Comparison of ENCODE assay signal across 9 mouse cellular contexts in genomic region chr2:18032538-18032895, GRCm38 (mm10). TPM values are rescaled to one million over a fixed set of nuclear protein-coding genes. Genes with fewer than 3 reads are reported as not detected.
DNase-seq lines count a peak whose midpoint lies in the region; ATAC-seq and TF ChIP-seq lines count a peak whose summit lies in the region.
"Had no signal": no experiment of that assay in that cellular context is flagged by ENCODE, and none has a peak within 500 bp of the region (broad histone marks: within the 10 kb centered on the region; RNA-seq: fewer than 3 reads in every experiment).

No protein-coding gene starts in this region.

- WGBS in lung, embryonic 14.5 days, result 71% methylated on average over 5 of the region's 5 CpGs
- 39% methylated on average over 5 of the region's 5 CpGs for WGBS in forebrain, embryonic 16.5 days
- WGBS in kidney, postnatal 0 days, result 40% methylated on average over 5 of the region's 5 CpGs
- WGBS in neural tube, embryonic 15.5 days, result 65% methylated on average over 5 of the region's 5 CpGs

- peaks cover 14% of the 10 kb centered on the region; the same call in 1 of the 2 replicates for H3K4me1 ChIP-seq in lung, embryonic 14.5 days (ENCODE audit: insufficient read depth)
- H3K4me1 ChIP-seq in forebrain, embryonic 16.5 days (replicated peaks; ENCODE audit: control insufficient read depth, insufficient read depth, low read length), result peaks cover 36% of the 10 kb centered on the region
- peaks cover 18% of the 10 kb centered on the region for H3K4me1 ChIP-seq in kidney, postnatal 0 days (replicated peaks; ENCODE audit: insufficient read depth, low read length)
- peaks cover 36% of the 10 kb centered on the region for H3K4me1 ChIP-seq in neural tube, embryonic 15.5 days

- TF ChIP-seq CTCF in lung, embryonic 14.5 days (IDR thresholded peaks at IDR 0.05; ENCODE audit: low read depth), result no peak
- no peak for TF ChIP-seq CTCF in kidney, postnatal 0 days (IDR thresholded peaks at IDR 0.05; ENCODE audit: low read depth)

- H3K9ac ChIP-seq in lung, embryonic 14.5 days, result no peak overlapping the region
- no peak overlapping the region for H3K9ac ChIP-seq in forebrain, embryonic 16.5 days (replicated peaks; ENCODE audit: low read depth, low read length)
- no peak overlapping the region for H3K9ac ChIP-seq in kidney, postnatal 0 days (ENCODE audit: low read depth, low read length)
- H3K9ac ChIP-seq in neural tube, embryonic 15.5 days (replicated peaks), result no peak overlapping the region

- no peak for ATAC-seq in lung, embryonic 14.5 days (ENCODE audit: insufficient read depth)
- no peak for ATAC-seq in forebrain, embryonic 16.5 days
- ATAC-seq in kidney, postnatal 0 days (replicated peaks; ENCODE audit: low FRiP score, low read depth), result no peak
- no peak for ATAC-seq in neural tube, embryonic 15.5 days (ENCODE audit: low FRiP score)

- H3K4me3 ChIP-seq in lung, embryonic 14.5 days (ENCODE audit: low read depth, low read length), result no peak overlapping the region
- no peak overlapping the region for H3K4me3 ChIP-seq in forebrain, embryonic 16.5 days (replicated peaks; ENCODE audit: low read length)
- H3K4me3 ChIP-seq in kidney, postnatal 0 days (replicated peaks; ENCODE audit: low read depth, low read length), result no peak overlapping the region; the same call in 1 of the 2 replicates
- H3K4me3 ChIP-seq in neural tube, embryonic 15.5 days (replicated peaks), result no peak overlapping the region

- no peaks in the 10 kb centered on the region for H3K27me3 ChIP-seq in lung, embryonic 14.5 days (ENCODE audit: insufficient read depth, low read length)
- H3K27me3 ChIP-seq in forebrain, embryonic 16.5 days (replicated peaks; ENCODE audit: control insufficient read depth, insufficient read depth, low read length), result no peaks in the 10 kb centered on the region
- H3K27me3 ChIP-seq in kidney, postnatal 0 days (ENCODE audit: insufficient read depth, low read length), result no peaks in the 10 kb centered on the region
- no peaks in the 10 kb centered on the region for H3K27me3 ChIP-seq in neural tube, embryonic 15.5 days (replicated peaks)
- H3K27me3 ChIP-seq: lung, embryonic 15.5 days had no signal

- peak; percentile 39 for DNase-seq in lung, embryonic 14.5 days
- no peak for DNase-seq in lung, postnatal 10 days
- peak; percentile 33 for DNase-seq in kidney, postnatal 0 days (ENCODE audit: low spot score)
- DNase-seq in thymus, postnatal 14 days, result no peak
- no peak for DNase-seq in adrenal gland, adult 2 months

- H3K4me2 ChIP-seq in lung, embryonic 14.5 days, result peak overlapping the region; percentile 97
- H3K4me2 ChIP-seq in forebrain, embryonic 16.5 days (ENCODE audit: low read length), result peak overlapping the region; percentile 77; the same call in 1 of the 2 replicates
- peak overlapping the region; percentile 78; the same call in 1 of the 2 replicates for H3K4me2 ChIP-seq in kidney, postnatal 0 days (ENCODE audit: low read length)
- 0 out of 2 replicates have a peak overlapping the region, but pooled peaks have one; percentile 84 for H3K4me2 ChIP-seq in neural tube, embryonic 15.5 days

- no peaks in the 10 kb centered on the region for H3K36me3 ChIP-seq in lung, embryonic 14.5 days (ENCODE audit: insufficient read depth)
- H3K36me3 ChIP-seq in forebrain, embryonic 16.5 days (ENCODE audit: control insufficient read depth, insufficient read depth), result no peaks in the 10 kb centered on the region
- H3K36me3 ChIP-seq in kidney, postnatal 0 days (ENCODE audit: insufficient read depth, low read length), result no peaks in the 10 kb centered on the region
- no peaks in the 10 kb centered on the region for H3K36me3 ChIP-seq in neural tube, embryonic 15.5 days
- H3K36me3 ChIP-seq: lung, embryonic 15.5 days had no signal

- H3K9me3 ChIP-seq in lung, embryonic 14.5 days (ENCODE audit: low read depth, low read length), result no peaks in the 10 kb centered on the region
- H3K9me3 ChIP-seq in forebrain, embryonic 16.5 days (ENCODE audit: control insufficient read depth, low read length), result no peaks in the 10 kb centered on the region
- no peaks in the 10 kb centered on the region for H3K9me3 ChIP-seq in kidney, postnatal 0 days (replicated peaks; ENCODE audit: low read length)
- no peaks in the 10 kb centered on the region for H3K9me3 ChIP-seq in neural tube, embryonic 15.5 days (replicated peaks)
- H3K9me3 ChIP-seq: lung, embryonic 15.5 days had no signal

- no peak overlapping the region for H3K27ac ChIP-seq in lung, embryonic 14.5 days (ENCODE audit: low read depth)
- no peak overlapping the region for H3K27ac ChIP-seq in forebrain, embryonic 16.5 days (ENCODE audit: low read length)
- H3K27ac ChIP-seq in kidney, postnatal 0 days, result peak overlapping the region; percentile 73
- H3K27ac ChIP-seq in neural tube, embryonic 15.5 days (replicated peaks), result no peak overlapping the region

RNA-seq across cellular contexts. Expression of gene A930004D18Rik, which starts 5.0 kb away (rescaled TPM):
- 8.9 and 11.4 TPM in 2 replicates for polyA plus RNA-seq in lung, embryonic 14.5 days (2014; fragmentation: Nextera tagmentation; extraction: Ambion mirVana)
- polyA plus RNA-seq in forebrain, embryonic 16.5 days (2015; fragmentation: Nextera tagmentation; extraction: Ambion mirVana), result 9.6 and 14.1 TPM in 2 replicates
- polyA plus RNA-seq in kidney, postnatal 0 days (2015; fragmentation: Nextera tagmentation; extraction: Ambion mirVana), result 14.9 and 17.9 TPM in 2 replicates
- polyA plus RNA-seq in neural tube, embryonic 15.5 days (2015; fragmentation: Nextera tagmentation; extraction: Ambion mirVana), result 8.6 and 13.1 TPM in 2 replicates
- 1 to 10 TPM in 1 of 2 experiments, under 1 TPM in 1; 0.92 to 3.3 TPM for total RNA-seq in adrenal gland, adult 2 months (2021)
- 0.42 and 0.70 TPM in 2 replicates for polyA plus RNA-seq in adrenal gland, adult 2 months (2012; rRNA removed)

RNA-seq across cellular contexts. Expression of gene Skida1, which starts 16.3 kb away (rescaled TPM):
- 8.3 and 8.5 TPM in 2 replicates for polyA plus RNA-seq in lung, embryonic 14.5 days (2014; fragmentation: Nextera tagmentation; extraction: Ambion mirVana)
- 9.8 and 13.4 TPM in 2 replicates for polyA plus RNA-seq in forebrain, embryonic 16.5 days (2015; fragmentation: Nextera tagmentation; extraction: Ambion mirVana)
- 7.7 and 7.8 TPM in 2 replicates for polyA plus RNA-seq in kidney, postnatal 0 days (2015; fragmentation: Nextera tagmentation; extraction: Ambion mirVana)
- polyA plus RNA-seq in neural tube, embryonic 15.5 days (2015; fragmentation: Nextera tagmentation; extraction: Ambion mirVana), result 3.8 and 5.2 TPM in 2 replicates
- total RNA-seq in adrenal gland, adult 2 months (2021), result 1 to 10 TPM; 2.3 to 3.8 TPM
- polyA plus RNA-seq in adrenal gland, adult 2 months (2012; rRNA removed), result 1.8 and 3.1 TPM in 2 replicates

RNA-seq across cellular contexts. Expression of gene Mllt10, which starts 22.5 kb away (rescaled TPM):
- 39.1 and 46.2 TPM in 2 replicates for polyA plus RNA-seq in lung, embryonic 14.5 days (2014; fragmentation: Nextera tagmentation; extraction: Ambion mirVana)
- polyA plus RNA-seq in forebrain, embryonic 16.5 days (2015; fragmentation: Nextera tagmentation; extraction: Ambion mirVana), result 53.8 and 56.0 TPM in 2 replicates
- 48.9 and 49.2 TPM in 2 replicates for polyA plus RNA-seq in kidney, postnatal 0 days (2015; fragmentation: Nextera tagmentation; extraction: Ambion mirVana)
- polyA plus RNA-seq in neural tube, embryonic 15.5 days (2015; fragmentation: Nextera tagmentation; extraction: Ambion mirVana), result 46.2 and 57.7 TPM in 2 replicates
- total RNA-seq in adrenal gland, adult 2 months (2021), result 10 to 100 TPM; 42.8 to 44.6 TPM
- 22.6 and 23.2 TPM in 2 replicates for polyA plus RNA-seq in adrenal gland, adult 2 months (2012; rRNA removed)

RNA-seq across cellular contexts. Expression of gene H2al2a, which starts 35.8 kb away (rescaled TPM):
- not detected in 2 replicates for polyA plus RNA-seq in lung, embryonic 14.5 days (2014; fragmentation: Nextera tagmentation; extraction: Ambion mirVana)
- not detected in 2 replicates for polyA plus RNA-seq in forebrain, embryonic 16.5 days (2015; fragmentation: Nextera tagmentation; extraction: Ambion mirVana)
- polyA plus RNA-seq in kidney, postnatal 0 days (2015; fragmentation: Nextera tagmentation; extraction: Ambion mirVana), result not detected in 2 replicates
- polyA plus RNA-seq in neural tube, embryonic 15.5 days (2015; fragmentation: Nextera tagmentation; extraction: Ambion mirVana), result not detected in 2 replicates
- not detected for total RNA-seq in adrenal gland, adult 2 months (2021)
- not detected in 2 replicates for polyA plus RNA-seq in adrenal gland, adult 2 months (2012; rRNA removed)
- total RNA-seq: MEL had no signal
- polyA plus RNA-seq: lung, embryonic 15.5 days had no signal

Comparison
In these comparisons a context has a peak if more than half of its experiments do, and no peak if none do; other contexts are left out.
1. DNase-seq: peak in lung, embryonic 14.5 days (single experiment) and kidney, postnatal 0 days (single experiment); none in lung, postnatal 10 days (single experiment), thymus, postnatal 14 days (single experiment) and adrenal gland, adult 2 months (single experiment).
2. Peak in every context shown above with its lines, with median percentiles within 50 percentile points of each other: H3K4me2 ChIP-seq.